Mouse (Mus musculus): ENCODE results near the gene Myl12a. TPM values are rescaled to one million over a fixed set of nuclear protein-coding genes. Genes with fewer than 3 reads are reported as not detected.

Gene Myl12a
- polyA plus RNA-seq, 1 experiment, result 296 TPM

- no peak for DNase-seq
- TF ChIP-seq CTCF (IDR thresholded peaks at IDR 0.05; ENCODE audit: insufficient read depth, low read length) (no peak), POLR2A (IDR thresholded peaks at IDR 0.05; ENCODE audit: borderline replicate concordance, extremely low read depth, low read depth, low read length) (no peak)
- no peak overlapping the region for H3K4me3 ChIP-seq (replicated peaks; ENCODE audit: extremely low read depth, low read depth, low read length)
- no peaks in the 10 kb centered on the region for H3K4me1 ChIP-seq (ENCODE audit: control insufficient read depth, insufficient read depth, low read length)
- 85% methylated on average over 10 of the region's 10 CpGs for WGBS
These were observed 30.0 kb upstream of the Myl12a start for GRCm38 (mm10) chr17:71032719-71033118.

- TF ChIP-seq POLR2A (IDR thresholded peaks at IDR 0.05; ENCODE audit: borderline replicate concordance, extremely low read depth, low read depth, low read length) (no peak), CTCF (IDR thresholded peaks at IDR 0.05; ENCODE audit: insufficient read depth, low read length) (no peak)
- WGBS, result 87% methylated on average over 3 of the region's 3 CpGs
These were observed 24.5 kb upstream of the Myl12a start for GRCm38 (mm10) chr17:71027186-71027585.

GRCm38 (mm10) chr17:71025922-71026321 is 23.2 kb upstream of the Myl12a start:
- H3K4me1 ChIP-seq (ENCODE audit: control insufficient read depth, insufficient read depth, low read length), result no peaks in the 10 kb centered on the region
- TF ChIP-seq POLR2A (IDR thresholded peaks at IDR 0.05; ENCODE audit: borderline replicate concordance, extremely low read depth, low read depth, low read length), result no peak
- TF ChIP-seq CTCF (IDR thresholded peaks at IDR 0.05; ENCODE audit: insufficient read depth, low read length), result no peak
- DNase-seq, result no peak
- no peak overlapping the region for H3K4me3 ChIP-seq (replicated peaks; ENCODE audit: extremely low read depth, low read depth, low read length)
- 75% methylated on average over 8 of the region's 8 CpGs for WGBS

More at GRCm38 (mm10) chr17:71027186-71027585, 24.5 kb upstream of the Myl12a start:
- DNase-seq, result no peak
- Histone ChIP-seq H3K4me3 (replicated peaks; ENCODE audit: extremely low read depth, low read depth, low read length) (no peak overlapping the region), H3K4me1 (ENCODE audit: control insufficient read depth, insufficient read depth, low read length) (no peaks in the 10 kb centered on the region)

- 90% methylated on average over 10 of the region's 10 CpGs for WGBS
- no peak for DNase-seq
- no peaks in the 10 kb centered on the region for H3K4me1 ChIP-seq (ENCODE audit: control insufficient read depth, insufficient read depth, low read length)
- no peak overlapping the region for H3K4me3 ChIP-seq (replicated peaks; ENCODE audit: extremely low read depth, low read depth, low read length)
- no peak for TF ChIP-seq CTCF (IDR thresholded peaks at IDR 0.05; ENCODE audit: insufficient read depth, low read length)
- no peak for TF ChIP-seq POLR2A (IDR thresholded peaks at IDR 0.05; ENCODE audit: borderline replicate concordance, extremely low read depth, low read depth, low read length)
These were observed 21.4 kb upstream of the Myl12a start for GRCm38 (mm10) chr17:71024071-71024470.

GRCm38 (mm10) chr17:71022841-71023240 is 20.2 kb upstream of the Myl12a start:
- TF ChIP-seq POLR2A (IDR thresholded peaks at IDR 0.05; ENCODE audit: borderline replicate concordance, extremely low read depth, low read depth, low read length) (no peak), CTCF (IDR thresholded peaks at IDR 0.05; ENCODE audit: insufficient read depth, low read length) (no peak)
- 89% methylated on average over 13 of the region's 13 CpGs for WGBS
- DNase-seq, result no peak
- Histone ChIP-seq H3K4me1 (ENCODE audit: control insufficient read depth, insufficient read depth, low read length) (no peaks in the 10 kb centered on the region), H3K4me3 (replicated peaks; ENCODE audit: extremely low read depth, low read depth, low read length) (no peak overlapping the region)

GRCm38 (mm10) chr17:71019860-71020259 is 17.2 kb upstream of the Myl12a start:
- H3K4me1 ChIP-seq (ENCODE audit: control insufficient read depth, insufficient read depth, low read length), result no peaks in the 10 kb centered on the region
- 65% methylated on average over 9 of the region's 9 CpGs for WGBS
- TF ChIP-seq CTCF (IDR thresholded peaks at IDR 0.05; ENCODE audit: insufficient read depth, low read length) (no peak), POLR2A (IDR thresholded peaks at IDR 0.05; ENCODE audit: borderline replicate concordance, extremely low read depth, low read depth, low read length) (no peak)
- DNase-seq, result no peak
- H3K4me3 ChIP-seq (replicated peaks; ENCODE audit: extremely low read depth, low read depth, low read length), result no peak overlapping the region

GRCm38 (mm10) chr17:71019309-71019655 is 16.6 kb upstream of the Myl12a start:
- no peak for TF ChIP-seq POLR2A (IDR thresholded peaks at IDR 0.05; ENCODE audit: borderline replicate concordance, extremely low read depth, low read depth, low read length)
- TF ChIP-seq CTCF (IDR thresholded peaks at IDR 0.05; ENCODE audit: insufficient read depth, low read length), result no peak
- no peak for DNase-seq
- no peak overlapping the region for H3K4me3 ChIP-seq (replicated peaks; ENCODE audit: extremely low read depth, low read depth, low read length)
- 46% methylated on average over 6 of the region's 6 CpGs for WGBS
- H3K4me1 ChIP-seq (ENCODE audit: control insufficient read depth, insufficient read depth, low read length), result peaks cover 3% of the 10 kb centered on the region

GRCm38 (mm10) chr17:71018616-71019308 is 16.1 kb upstream of the Myl12a start:
- 86% methylated on average over 15 of the region's 15 CpGs for WGBS
- no peak for TF ChIP-seq POLR2A (IDR thresholded peaks at IDR 0.05; ENCODE audit: borderline replicate concordance, extremely low read depth, low read depth, low read length)
- Histone ChIP-seq H3K4me1 (ENCODE audit: control insufficient read depth, insufficient read depth, low read length) (peaks cover 3% of the 10 kb centered on the region), H3K4me3 (replicated peaks; ENCODE audit: extremely low read depth, low read depth, low read length) (no peak overlapping the region)
- DNase-seq, result no peak

GRCm38 (mm10) chr17:71018151-71018550 is 15.5 kb upstream of the Myl12a start:
- peaks cover 3% of the 10 kb centered on the region for H3K4me1 ChIP-seq (ENCODE audit: control insufficient read depth, insufficient read depth, low read length)
- no peak overlapping the region for H3K4me3 ChIP-seq (replicated peaks; ENCODE audit: extremely low read depth, low read depth, low read length)
- DNase-seq, result no peak
- TF ChIP-seq POLR2A (IDR thresholded peaks at IDR 0.05; ENCODE audit: borderline replicate concordance, extremely low read depth, low read depth, low read length), result no peak
- TF ChIP-seq CTCF (IDR thresholded peaks at IDR 0.05; ENCODE audit: insufficient read depth, low read length), result no peak
- WGBS, result 99% methylated on average over 3 of the region's 3 CpGs

GRCm38 (mm10) chr17:71017457-71017998 is 14.8 kb upstream of the Myl12a start:
- peaks cover 3% of the 10 kb centered on the region for H3K4me1 ChIP-seq (ENCODE audit: control insufficient read depth, insufficient read depth, low read length)
- 97% methylated on average over 4 of the region's 4 CpGs for WGBS
- TF ChIP-seq CTCF (IDR thresholded peaks at IDR 0.05; ENCODE audit: insufficient read depth, low read length) (no peak), POLR2A (IDR thresholded peaks at IDR 0.05; ENCODE audit: borderline replicate concordance, extremely low read depth, low read depth, low read length) (no peak)
- DNase-seq, result no peak
- H3K4me3 ChIP-seq (replicated peaks; ENCODE audit: extremely low read depth, low read depth, low read length), result no peak overlapping the region
